Mouse (Mus musculus) CH12.LX (cell line): ENCODE measurements around the gene Dusp6. TPM values are rescaled to one million over a fixed set of nuclear protein-coding genes. Genes with fewer than 3 reads are reported as not detected.

Experiments
- DNase-seq: peaks from one replicate; pipeline ENCODE4 v3.0.0-alpha.2; 2013; ENCODE audit errors: extremely low read depth
- H3K27ac ChIP-seq: 2 replicates; pipeline ENCODE4 v1.5.1; 2012; ENCODE audit warnings: low read depth, mild to moderate bottlenecking, control low read depth, moderate library complexity; ENCODE audit not compliant: insufficient read depth
- H3K27me3 ChIP-seq: replicated peaks from 2 replicates; pipeline ENCODE3; 2012; ENCODE audit warnings: inconsistent platforms
- H3K36me3 ChIP-seq, 2 experiments: replicated peaks in 1 of 2; 2 replicates each; pipeline versions ENCODE3 to v1.6.1; 2012; ENCODE audit warnings: inconsistent platforms in 1 of 2, low read length in 1 of 2, mild to moderate bottlenecking in 1 of 2, mixed read lengths in 1 of 2, moderate library complexity in 1 of 2; ENCODE audit not compliant: control insufficient read depth in 1 of 2, insufficient read depth in 1 of 2
- H3K4me1 ChIP-seq, 2 experiments: 2 replicates each; pipeline ENCODE4 v1.6.1; 2012; ENCODE audit warnings: inconsistent platforms in 1 of 2, moderate library complexity in 1 of 2; ENCODE audit not compliant: insufficient read depth in 2 of 2, control insufficient read depth in 1 of 2
- H3K4me2 ChIP-seq: 2 replicates; pipeline ENCODE4 v1.6.1; 2012; ENCODE audit warnings: low read depth, mild to moderate bottlenecking, control low read depth; ENCODE audit not compliant: poor library complexity, insufficient read depth, severe bottlenecking
- H3K4me3 ChIP-seq, 3 experiments: fragments of 150-350 bp in 1 of 3; sonication (generic) in 1 of 3; replicated peaks in 1 of 3; 2 replicates each; pipeline versions ENCODE3 to v1.5.1; 2011 to 2012; ENCODE audit warnings: low read depth in 2 of 3, low read length in 2 of 3, mild to moderate bottlenecking in 2 of 3, moderate library complexity in 2 of 3, control low read depth in 1 of 3, improper control_type of control experiment in 1 of 3, inconsistent platforms in 1 of 3, mixed read lengths in 1 of 3; ENCODE audit not compliant: poor library complexity in 1 of 3
- H3K79me2 ChIP-seq: replicated peaks from 2 replicates; pipeline ENCODE4 v1.6.1; 2012; ENCODE audit warnings: mild to moderate bottlenecking, moderate library complexity; ENCODE audit not compliant: control insufficient read depth, poor library complexity, insufficient read depth, severe bottlenecking; ENCODE audit errors: extremely low read depth
- H3K9ac ChIP-seq: 2 replicates; pipeline ENCODE4 v1.6.1; 2012; ENCODE audit warnings: low read depth, mild to moderate bottlenecking, control low read depth, moderate library complexity; ENCODE audit not compliant: insufficient read depth
- H3K9me3 ChIP-seq: replicated peaks from 2 replicates; pipeline ENCODE3; 2012; ENCODE audit warnings: low read length, inconsistent platforms, mixed read lengths
- CHD1 ChIP-seq: IDR thresholded peaks from 2 replicates; pipeline ENCODE4 v1.6.1; 2012; ENCODE audit warnings: low read depth, low read length, improper control_type of control experiment, inconsistent platforms
- CTCF ChIP-seq, 2 experiments: IDR thresholded peaks in 1 of 2; conservative IDR thresholded peaks in 1 of 2; 2 replicates each; pipeline ENCODE4 v1.5.1; 2011 to 2012; ENCODE audit warnings: low read depth in 2 of 2, low read length in 2 of 2, improper control_type of control experiment in 1 of 2, inconsistent platforms in 1 of 2, mild to moderate bottlenecking in 1 of 2, moderate library complexity in 1 of 2
- EP300 ChIP-seq: IDR thresholded peaks from 2 replicates; pipeline ENCODE4 v1.6.1; 2011; ENCODE audit warnings: low read length, improper control_type of control experiment
- HCFC1 ChIP-seq: IDR thresholded peaks from 2 replicates; pipeline ENCODE4 v1.6.1; 2012; ENCODE audit warnings: low read depth, mild to moderate bottlenecking, inconsistent platforms, low read length, improper control_type of control experiment
- IRF4 ChIP-seq: IDR thresholded peaks from 2 replicates; pipeline ENCODE4 v1.6.1; 2014; ENCODE audit warnings: low read depth, mild to moderate bottlenecking, inconsistent platforms, low read length, improper control_type of control experiment
- MYC ChIP-seq: IDR thresholded peaks from 2 replicates; pipeline ENCODE4 v1.6.1; 2011; ENCODE audit warnings: low read depth, mild to moderate bottlenecking, improper control_type of control experiment, low read length
- NELFE ChIP-seq: IDR thresholded peaks from 2 replicates; pipeline ENCODE4 v1.6.1; 2011; ENCODE audit warnings: low read depth, low read length, improper control_type of control experiment
- NRF1 ChIP-seq: IDR thresholded peaks from 2 replicates; pipeline ENCODE4 v1.6.1; 2014; ENCODE audit warnings: low read depth, mild to moderate bottlenecking, inconsistent platforms, low read length, improper control_type of control experiment, moderate library complexity
- POLR2A ChIP-seq: IDR thresholded peaks from 2 replicates; pipeline ENCODE4 v1.6.1; 2011; ENCODE audit warnings: low read depth, mild to moderate bottlenecking, improper control_type of control experiment, low read length
- SIN3A ChIP-seq: IDR thresholded peaks from 2 replicates; pipeline ENCODE4 v1.6.1; 2012; ENCODE audit warnings: low read length, improper control_type of control experiment, inconsistent platforms
- SMC3 ChIP-seq: IDR thresholded peaks from 2 replicates; pipeline ENCODE4 v1.6.1; 2011; ENCODE audit warnings: low read depth, low read length, improper control_type of control experiment
- ZKSCAN1 ChIP-seq: IDR thresholded peaks from 2 replicates; pipeline ENCODE4 v1.6.1; 2012; ENCODE audit warnings: low read depth, inconsistent platforms, low read length, improper control_type of control experiment, borderline replicate concordance
- dilution Hi-C: fragments of 300-500 bp; cut with MboI; formaldehyde crosslinking; loops from 2 replicates; pipeline ENCODE4 v1.14.3; 2020; ENCODE audit warnings: low sequenced_read_pairs; ENCODE audit not compliant: extremely low pct_unique_long_range_greater_than_20kb, extremely low pct_ligation_motif_present
- in situ Hi-C: fragments of 300-500 bp; cut with MboI; formaldehyde crosslinking; loops from 3 replicates; pipeline ENCODE4 v1.14.3; 2019; ENCODE audit warnings: low sequenced_read_pairs, low pct_ligation_motif_present, low pct_unique_long_range_greater_than_20kb, mixed read lengths
- polyA plus RNA-seq: library from polyadenylated mRNA; unstranded; fragments of >175 nt; gene quantifications from 2 replicates; pipeline ENCODE4 v1.2.1, GENCODE M21; 2012; ENCODE audit warnings: low read depth; ENCODE audit not compliant: insufficient read length
- total RNA-seq, 2 experiments: library from RNA; depleted of rRNA; stranded (reverse); fragments of 300-350 nt in 1 of 2; fragments of >200 nt in 1 of 2; gene quantifications; 2 replicates each; pipeline ENCODE4 v1.2.3; 2012 to 2014

Gene Dusp6
- total and polyA plus RNA-seq, 3 experiments: 6.1 to 11.6 (median 7.6) TPM

DNA sequence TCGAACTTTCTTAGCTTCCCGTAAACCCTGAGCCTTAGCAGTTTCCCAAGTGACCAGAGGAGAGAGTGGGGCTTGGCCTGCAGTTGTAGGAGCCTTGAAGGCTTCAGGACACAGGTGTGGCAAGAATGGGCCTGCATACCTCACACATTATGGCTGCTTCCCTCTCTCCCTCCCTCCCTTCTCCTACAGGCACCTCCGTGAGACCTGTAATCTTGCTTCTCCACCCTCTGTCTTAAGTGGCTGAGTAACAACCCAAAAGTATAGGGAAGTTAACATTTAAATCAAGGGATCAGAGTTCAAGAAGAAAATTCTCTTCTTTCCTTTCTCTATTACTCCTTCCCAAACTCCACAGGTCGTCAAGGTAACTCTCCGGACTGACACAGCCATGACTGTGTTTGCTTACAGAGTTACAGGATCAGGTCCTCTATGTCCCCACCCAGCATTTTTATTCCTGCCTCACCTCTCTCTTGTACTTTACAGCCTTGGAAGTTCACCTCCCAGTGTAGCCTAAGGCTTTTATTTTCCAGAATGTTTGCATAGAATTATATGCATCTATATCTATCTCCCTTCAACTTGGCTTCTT lies 19.0 kb upstream of the Dusp6 start:
- Histone ChIP-seq H3K4me1 (peaks cover 0 to 14% of the 10 kb centered on the region in 2 experiments; a peak in 2 of 4 replicates), H3K36me3 (no peaks in the 10 kb centered on the region)
- no peak for TF ChIP-seq CTCF (conservative IDR thresholded peaks at IDR 0.05 in 1 of 2, IDR thresholded peaks at IDR 0.05 in 1 of 2; ENCODE audit: low read depth in 2 of 2, low read length in 2 of 2)
- no peak for TF ChIP-seq CHD1
- no peak for TF ChIP-seq NELFE
- TF ChIP-seq SIN3A: no peak
- TF ChIP-seq HCFC1: no peak
- TF ChIP-seq IRF4: no peak
- no peak for TF ChIP-seq SMC3
- TF ChIP-seq POLR2A: no peak
- TF ChIP-seq EP300: no peak
- TF ChIP-seq MYC: no peak
- TF ChIP-seq, all 38 proteins: peak for 0
- Histone ChIP-seq H3K9me3 (no peaks in the 10 kb centered on the region), H3K27ac (no peak overlapping the region), H3K27me3 (no peaks in the 10 kb centered on the region), H3K4me2 (no peak overlapping the region), H3K79me2 (no peaks in the 10 kb centered on the region), H3K4me3 (no peak overlapping the region), H3K9ac (no peak overlapping the region)
- DNase-seq: no peak
- in situ Hi-C loops: no loop called here
- dilution Hi-C loops: no loop called here

DNA sequence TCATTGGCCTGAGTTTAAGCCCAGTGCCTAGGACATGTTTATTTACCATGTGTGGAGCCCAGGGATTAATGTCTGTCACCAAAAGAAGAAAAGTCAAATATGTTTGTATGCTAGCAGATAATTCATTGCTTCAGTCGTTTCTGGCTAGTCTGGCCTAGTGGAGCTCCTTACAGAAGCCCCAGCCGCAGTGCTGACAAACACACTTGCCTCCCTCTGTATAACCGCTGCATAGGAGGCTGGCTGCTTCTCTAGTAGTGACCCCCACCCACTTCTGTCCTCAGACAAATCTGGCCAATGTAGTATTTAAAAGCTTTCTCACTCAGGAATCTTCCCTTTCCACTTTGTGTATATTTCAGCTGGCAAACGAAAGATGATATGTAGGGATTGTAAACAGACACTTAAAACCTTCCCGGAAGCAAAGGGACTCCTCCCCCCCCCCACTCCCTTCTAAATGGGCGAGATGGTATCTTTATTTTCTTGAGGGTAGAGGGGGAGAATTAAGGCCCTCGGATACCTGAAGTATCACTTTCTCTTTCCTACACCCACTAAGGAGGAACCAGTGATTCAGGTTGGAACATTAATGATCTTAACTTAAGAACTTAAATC lies 18.3 kb upstream of the Dusp6 start:
- in situ Hi-C loops: no loop called here
- dilution Hi-C loops: no loop called here
- no peak overlapping the region for H3K4me2 ChIP-seq
- no peaks in the 10 kb centered on the region for H3K27me3 ChIP-seq
- H3K79me2 ChIP-seq: no peaks in the 10 kb centered on the region
- H3K36me3 ChIP-seq: no peaks in the 10 kb centered on the region
- TF ChIP-seq ZKSCAN1 (no peak), NRF1 (no peak), NELFE (no peak), CTCF (conservative IDR thresholded peaks at IDR 0.05 in 1 of 2, IDR thresholded peaks at IDR 0.05 in 1 of 2; ENCODE audit: low read depth in 2 of 2, low read length in 2 of 2) (no peak)
- no peaks in the 10 kb centered on the region for H3K9me3 ChIP-seq
- H3K27ac ChIP-seq: no peak overlapping the region
- H3K9ac ChIP-seq: no peak overlapping the region
- no peak overlapping the region for H3K4me3 ChIP-seq
- DNase-seq: no peak
- H3K4me1 ChIP-seq: peaks cover 0 to 14% of the 10 kb centered on the region in 2 experiments; a peak in 2 of 4 replicates
